Mouse (Mus musculus) heart, postnatal 4 days (tissue): ENCODE results near the gene Als2cr12. TPM values are rescaled to one million over a fixed set of nuclear protein-coding genes. Genes with fewer than 3 reads are reported as not detected.
"Not testable (repeated sequence)": the region's sequence is repeated elsewhere in the genome, so short reads cannot be mapped to it uniquely, and the experiment has no call there.

Experiments
- DNase-seq: peaks from one replicate; pipeline ENCODE4 v3.0.0; 2021
- total RNA-seq, 2 experiments: library from RNA; stranded (reverse); gene quantifications; 2 replicates each; pipeline ENCODE4 v1.2.3; 2021

Gene Als2cr12
- total RNA-seq, 2 experiments from 2014 or later = not detected

DNA sequence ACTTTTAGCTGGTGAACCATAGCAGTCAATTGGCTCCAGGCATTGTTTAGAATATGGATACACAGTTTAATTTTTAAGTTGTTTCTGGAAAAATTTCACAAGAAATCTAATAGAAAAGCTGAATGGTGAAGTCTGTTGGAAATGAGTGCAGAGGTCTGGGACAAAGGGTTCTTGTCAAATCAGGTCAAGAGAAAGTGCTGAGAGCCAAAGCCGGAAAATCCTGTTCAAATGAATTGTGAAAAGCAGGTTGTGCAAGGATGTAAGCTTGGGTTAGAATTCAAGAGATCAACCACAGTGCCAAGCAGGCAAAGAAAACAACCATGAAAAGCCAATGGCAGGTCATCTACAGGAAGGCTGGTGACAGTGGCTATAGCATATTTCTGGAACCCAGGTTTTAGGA, 85.6 kb downstream of the Als2cr12 start:
- DNase-seq = no peak

DNA sequence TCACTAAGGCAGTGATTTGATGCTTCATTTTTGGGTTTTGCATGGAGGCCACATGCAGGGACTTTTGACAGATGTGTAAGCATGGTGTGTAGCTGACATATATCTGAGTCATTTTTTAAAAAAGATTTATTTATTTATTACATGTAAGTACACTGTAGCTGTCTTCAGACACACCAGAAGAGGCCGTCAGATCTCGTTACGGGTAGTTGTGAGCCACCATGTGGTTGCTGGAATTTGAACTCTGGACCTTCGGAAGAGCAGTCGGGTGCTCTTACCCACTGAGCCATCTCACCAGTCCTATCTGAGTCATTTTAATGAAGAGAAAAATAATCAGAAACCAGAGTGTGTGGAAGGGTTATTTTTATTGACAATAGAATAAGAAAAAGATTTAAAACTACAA, 86.2 kb downstream of the Als2cr12 start:
- not testable (repeated sequence) for DNase-seq

DNA sequence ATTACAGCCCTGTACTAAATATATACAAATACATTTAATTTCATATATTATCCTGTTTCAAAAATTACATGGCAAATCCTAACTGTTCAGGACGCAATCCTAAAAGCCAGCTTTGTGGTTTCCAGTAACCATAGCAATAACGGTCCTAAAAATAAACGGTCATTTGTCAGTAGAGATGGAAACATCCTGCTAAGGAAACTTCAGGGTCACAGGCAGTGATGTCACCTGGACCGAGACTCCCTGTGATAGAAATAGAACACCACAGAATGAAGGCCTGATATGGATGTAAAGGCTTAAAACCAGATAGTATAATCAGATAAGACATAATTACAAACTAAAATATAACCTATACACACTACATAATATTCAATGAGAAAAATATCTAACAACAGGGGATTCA, 92.1 kb downstream of the Als2cr12 start:
- DNase-seq = no peak

GRCm38 (mm10) chr1:58602681-58603080, 93.1 kb downstream of the Als2cr12 start:
- no peak for DNase-seq

Other genes with a start within 250 kb of the Als2cr12 start
- gene Orc2, start 190.9 kb downstream of the Als2cr12 start, total RNA-seq = 10 to 100 TPM; 16.7 to 17.7 TPM
- gene Fam126b, start 109.7 kb downstream of the Als2cr12 start, total RNA-seq = 10 to 100 TPM in 1 of 2 experiments, 1 to 10 TPM in 1; 9.9 to 11.3 TPM
- gene Ndufb3, start 109.6 kb downstream of the Als2cr12 start, total RNA-seq = 100 to 1,000 TPM; 174 to 189 TPM
- 10 to 100 TPM; 52.1 to 63.0 TPM for gene Cflar, start 15.5 kb upstream of the Als2cr12 start, total RNA-seq
- gene Casp8, start 99.4 kb upstream of the Als2cr12 start, total RNA-seq = 10 to 100 TPM; 15.7 to 16.5 TPM